Mouse (Mus musculus) limb, embryonic 11.5 days (tissue): Measurements from ENCODE around the gene Pcnx2. TPM values are rescaled to one million over a fixed set of nuclear protein-coding genes. Genes with fewer than 3 reads are reported as not detected.
A peak's percentile ranks its signal among the peaks of the same experiment; 100 is the strongest.

ENCODE experiments used
- ATAC-seq: fragments of 200-750 bp; cut with Nextera tagmentation; 2 replicates; pipeline ENCODE4 v1.8.0; 2017; ENCODE audit warnings: low read depth; ENCODE audit not compliant: insufficient number of reproducible peaks, low FRiP score, low TSS enrichment
- DNase-seq: peaks from one replicate; pipeline ENCODE4 v3.0.0-alpha.2; 2015; ENCODE audit warnings: low spot score
- H3K27ac ChIP-seq: fragments of 300-500 bp; sonication (generic); replicated peaks from 2 replicates; pipeline ENCODE4 v1.5.1; 2014; ENCODE audit warnings: low read depth, mild to moderate bottlenecking, low read length
- H3K27me3 ChIP-seq: fragments of 300-500 bp; sonication (generic); 2 replicates; pipeline ENCODE4 v1.6.1; 2014; ENCODE audit warnings: mild to moderate bottlenecking, low read length, mixed read lengths; ENCODE audit not compliant: control insufficient read depth, insufficient read depth
- H3K36me3 ChIP-seq: fragments of 300-500 bp; sonication (generic); 2 replicates; pipeline ENCODE4 v1.6.1; 2014; ENCODE audit warnings: mild to moderate bottlenecking, low read length, moderate library complexity, mixed read lengths; ENCODE audit not compliant: control insufficient read depth, insufficient read depth
- H3K4me1 ChIP-seq: fragments of 300-500 bp; sonication (generic); 2 replicates; pipeline ENCODE4 v1.6.1; 2014; ENCODE audit warnings: low read length, mixed read lengths; ENCODE audit not compliant: control insufficient read depth, insufficient read depth
- H3K4me2 ChIP-seq: fragments of 300-500 bp; sonication (generic); 2 replicates; pipeline ENCODE4 v1.6.1; 2014; ENCODE audit warnings: low read depth, mild to moderate bottlenecking, moderate library complexity; ENCODE audit not compliant: severe bottlenecking
- H3K4me3 ChIP-seq: fragments of 300-500 bp; sonication (generic); 2 replicates; pipeline ENCODE4 v1.5.1; 2014; ENCODE audit warnings: low read depth, low read length
- H3K9ac ChIP-seq: fragments of 300-500 bp; sonication (generic); 2 replicates; pipeline ENCODE4 v1.6.1; 2014; ENCODE audit warnings: mild to moderate bottlenecking, low read length
- H3K9me3 ChIP-seq: fragments of 300-500 bp; sonication (generic); 2 replicates; pipeline ENCODE4 v1.6.1; 2016; ENCODE audit warnings: low read length; ENCODE audit not compliant: control insufficient read depth
- WGBS: fragments of 180-500 bp; shearing (Covaris S2); extraction: QIAGEN DNeasy Blood & Tissue Kit; methylation state at CpG from one replicate; pipeline ENCODE4 v1.1.7; 2014; 5-methylcytosine and 5-hydroxymethylcytosine counted together
- polyA plus RNA-seq: library from polyadenylated mRNA; unstranded; fragments of >200 nt; fragmentation: Nextera tagmentation; extraction: Ambion mirVana; gene quantifications from 2 replicates; pipeline ENCODE4 v1.2.1, GENCODE M21; 2014

The Pcnx2 gene
- polyA plus RNA-seq, 1 experiment from 2014 or later, result not detected

GRCm38 (mm10) chr8:125920281-125920680 is 22.2 kb upstream of the Pcnx2 start:
- Histone ChIP-seq H3K27ac (no peak overlapping the region), H3K9ac (no peak overlapping the region), H3K4me3 (no peak overlapping the region), H3K9me3 (no peaks in the 10 kb centered on the region), H3K4me1 (no peaks in the 10 kb centered on the region), H3K4me2 (no peak overlapping the region), H3K36me3 (no peaks in the 10 kb centered on the region), H3K27me3 (0 out of 2 replicates have a peak, but pooled peaks cover 2% of the 10 kb centered on the region)
- 78% methylated on average over 10 of the region's 10 CpGs for WGBS
- DNase-seq (no peak), ATAC-seq (no peak)

GRCm38 (mm10) chr8:125919560-125919959 is 21.4 kb upstream of the Pcnx2 start:
- Histone ChIP-seq H3K4me3 (no peak overlapping the region), H3K4me1 (no peaks in the 10 kb centered on the region), H3K27me3 (0 out of 2 replicates have a peak, but pooled peaks cover 2% of the 10 kb centered on the region), H3K36me3 (no peaks in the 10 kb centered on the region), H3K9ac (no peak overlapping the region), H3K27ac (no peak overlapping the region), H3K9me3 (no peaks in the 10 kb centered on the region), H3K4me2 (no peak overlapping the region)
- WGBS, result 57% methylated on average over 8 of the region's 8 CpGs
- DNase-seq (no peak), ATAC-seq (no peak)

GRCm38 (mm10) chr8:125918719-125919118 is 20.6 kb upstream of the Pcnx2 start:
- no peak for ATAC-seq
- 68% methylated on average over 2 of the region's 2 CpGs for WGBS
- H3K4me2 ChIP-seq, result no peak overlapping the region

DNA sequence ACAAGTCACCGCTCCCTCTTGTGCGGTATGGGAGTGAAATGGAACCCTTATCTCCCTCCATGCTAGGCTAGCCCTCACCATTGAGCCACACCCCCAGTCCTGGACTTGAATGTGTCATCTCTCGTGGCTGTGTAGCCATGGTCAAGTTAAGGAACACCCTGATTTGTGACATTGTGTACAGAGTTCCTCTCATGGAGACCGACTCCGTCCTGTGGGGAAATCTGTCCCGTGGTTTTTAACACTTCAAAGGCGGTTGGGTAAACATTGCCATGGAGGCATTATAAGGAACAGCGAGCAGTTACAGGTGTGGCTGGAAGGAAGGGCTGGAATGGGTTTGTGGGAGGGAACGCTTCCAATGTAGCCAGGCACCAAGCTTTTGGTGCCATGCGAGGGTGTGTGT is 18.9 kb upstream of the Pcnx2 start:
- Histone ChIP-seq H3K4me2 (no peak overlapping the region), H3K9me3 (no peaks in the 10 kb centered on the region), H3K9ac (no peak overlapping the region), H3K4me3 (no peak overlapping the region), H3K27me3 (peaks cover 15% of the 10 kb centered on the region), H3K36me3 (no peaks in the 10 kb centered on the region), H3K4me1 (no peaks in the 10 kb centered on the region), H3K27ac (no peak overlapping the region)
- ATAC-seq (no peak), DNase-seq (no peak)
- whole genome bisulfite sequencing, result 71% methylated on average over 10 of the region's 10 CpGs

More at GRCm38 (mm10) chr8:125918719-125919118, 20.6 kb upstream of the Pcnx2 start:
- Histone ChIP-seq H3K4me1 (no peaks in the 10 kb centered on the region), H3K9me3 (no peaks in the 10 kb centered on the region), H3K27me3 (0 out of 2 replicates have a peak, but pooled peaks cover 2% of the 10 kb centered on the region), H3K36me3 (no peaks in the 10 kb centered on the region), H3K4me3 (no peak overlapping the region), H3K9ac (no peak overlapping the region), H3K27ac (no peak overlapping the region)
- DNase-seq, result no peak

GRCm38 (mm10) chr8:125914386-125914785 is 16.3 kb upstream of the Pcnx2 start:
- Histone ChIP-seq H3K9me3 (no peaks in the 10 kb centered on the region), H3K36me3 (no peaks in the 10 kb centered on the region), H3K27ac (no peak overlapping the region), H3K4me2 (no peak overlapping the region), H3K9ac (no peak overlapping the region), H3K4me1 (peaks cover 11% of the 10 kb centered on the region), H3K27me3 (peaks cover 41% of the 10 kb centered on the region), H3K4me3 (no peak overlapping the region)
- DNase-seq, result no peak
- no peak for ATAC-seq
- 77% methylated on average over 9 of the region's 9 CpGs for WGBS

- no peak for DNase-seq
Measured at GRCm38 (mm10) chr8:125913206-125913605, 15.1 kb upstream of the Pcnx2 start.

DNA sequence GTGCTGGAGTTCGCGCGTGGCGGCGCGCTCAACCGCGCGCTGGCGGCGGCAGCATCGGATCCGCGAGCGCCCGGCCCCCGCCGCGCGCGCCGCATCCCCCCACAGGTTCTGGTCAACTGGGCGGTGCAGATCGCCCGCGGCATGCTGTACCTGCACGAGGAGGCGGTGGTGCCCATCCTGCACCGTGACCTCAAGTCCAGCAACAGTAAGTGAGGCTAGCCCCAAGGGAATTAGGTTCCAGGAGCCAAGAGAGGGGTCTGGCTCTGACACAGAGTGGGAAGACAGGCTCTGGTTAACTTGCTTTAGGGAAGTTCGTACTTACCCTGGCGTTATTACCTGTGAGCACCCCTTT is 13.1 kb upstream of the Pcnx2 start:
- peak overlapping the region; percentile 98 for H3K4me2 ChIP-seq
- no peak for ATAC-seq
- H3K9me3 ChIP-seq, result no peaks in the 10 kb centered on the region
- peak overlapping the region; percentile 49 for H3K4me3 ChIP-seq
- peak overlapping the region; percentile 28; the same call in 1 of the 2 replicates for H3K9ac ChIP-seq
- no peaks in the 10 kb centered on the region for H3K36me3 ChIP-seq
- peak; percentile 30 for DNase-seq
- peaks cover 48% of the 10 kb centered on the region for H3K27me3 ChIP-seq
- peaks cover 11% of the 10 kb centered on the region for H3K4me1 ChIP-seq
- WGBS, result 3% methylated on average over 30 of the region's 31 CpGs
- no peak overlapping the region for H3K27ac ChIP-seq

More at GRCm38 (mm10) chr8:125913206-125913605, 15.1 kb upstream of the Pcnx2 start:
- H3K4me1 ChIP-seq, result peaks cover 11% of the 10 kb centered on the region
- no peak overlapping the region for H3K27ac ChIP-seq
- H3K9ac ChIP-seq, result no peak overlapping the region
- no peak for ATAC-seq
- H3K4me3 ChIP-seq, result no peak overlapping the region
- no peaks in the 10 kb centered on the region for H3K9me3 ChIP-seq
- H3K4me2 ChIP-seq, result no peak overlapping the region
- no peaks in the 10 kb centered on the region for H3K36me3 ChIP-seq
- WGBS, result 84% methylated on average over 4 of the region's 4 CpGs
- peaks cover 48% of the 10 kb centered on the region for H3K27me3 ChIP-seq

- H3K27ac ChIP-seq, result no peak within 1 kb of the TSS
- H3K4me1 ChIP-seq, result peaks cover 11% of the 10 kb centered on the region
- ATAC-seq, result no peak; the same call in 1 of the 2 replicates
- H3K27me3 ChIP-seq, result peaks cover 46% of the 10 kb centered on the region
- H3K9ac ChIP-seq, result peak within 1 kb of the TSS; percentile 28; the same call in 1 of the 2 replicates
- H3K36me3 ChIP-seq, result no peaks in the 10 kb centered on the region
- under 1% methylated on average over 86 of the region's 93 CpGs for WGBS
- peak; percentile 58 for DNase-seq
- no peaks in the 10 kb centered on the region for H3K9me3 ChIP-seq
- H3K4me3 ChIP-seq, result peak within 1 kb of the TSS; percentile 49
- H3K4me2 ChIP-seq, result peak within 1 kb of the TSS; percentile 98
Measured at GRCm38 (mm10) chr8:125910365-125911228, 12.5 kb upstream of the Pcnx2 start, which contains the start of gene Map3k21. Gene Map3k21, plus strand, starts transcription at chr8:125910450.
